Mouse (Mus musculus) neutrophil, adult 83 days (primary cell): ENCODE results near the gene Gm47959. TPM values are rescaled to one million over a fixed set of nuclear protein-coding genes. Genes with fewer than 3 reads are reported as not detected.

Experiments
- total RNA-seq, 2 experiments: library from RNA; stranded (reverse); gene quantifications; one replicate each; pipeline ENCODE4 v1.2.4; 2023

Gene Gm47959
- not detected for total RNA-seq

DNA sequence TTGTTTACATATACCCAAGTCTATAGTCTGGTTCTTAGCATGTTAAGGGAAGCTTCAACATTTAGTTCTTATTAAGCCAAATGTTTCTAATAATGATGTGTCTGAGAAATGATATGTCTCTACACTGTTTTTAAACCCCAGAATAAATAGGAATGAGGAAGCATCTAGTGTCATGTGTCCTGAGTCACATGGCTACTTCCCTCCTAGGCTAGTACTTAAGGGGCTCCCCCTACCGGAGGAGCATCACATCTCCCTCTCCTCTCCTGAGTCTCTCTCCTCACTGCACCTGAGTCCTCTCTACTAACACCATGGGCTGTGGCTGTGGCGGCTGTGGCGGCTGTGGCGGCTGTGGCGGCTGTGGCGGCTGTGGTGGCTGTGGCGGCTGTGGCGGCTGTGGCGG is at the start of gene Gm47959:
TSS of gene Gm47959 (plus strand) at position 243 of the 400 bp plus-strand sequence.

DNA sequence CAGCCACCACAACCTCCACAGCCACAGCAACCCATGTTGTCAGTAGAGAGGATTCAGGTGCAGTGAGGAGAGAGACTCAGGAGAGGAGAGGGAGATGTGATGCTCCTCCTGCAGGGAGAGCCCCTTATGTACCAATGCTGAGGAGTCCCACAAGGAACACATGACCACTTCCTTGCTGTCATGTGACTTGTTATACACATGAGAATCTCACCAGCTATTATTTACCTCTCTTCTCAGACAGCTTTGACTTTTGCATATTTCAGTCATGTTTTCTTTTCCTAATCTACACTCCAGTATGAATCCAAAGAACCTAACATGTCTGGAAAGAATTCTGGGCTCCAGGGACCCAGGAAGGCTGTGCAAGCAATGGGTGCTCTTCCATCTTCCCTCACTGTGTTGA is 44.4 kb upstream of the Gm47959 start, which contains the start of gene Gm7544:
TSS of gene Gm7544 (minus strand) at position 101 of the 400 bp plus-strand sequence.

DNA sequence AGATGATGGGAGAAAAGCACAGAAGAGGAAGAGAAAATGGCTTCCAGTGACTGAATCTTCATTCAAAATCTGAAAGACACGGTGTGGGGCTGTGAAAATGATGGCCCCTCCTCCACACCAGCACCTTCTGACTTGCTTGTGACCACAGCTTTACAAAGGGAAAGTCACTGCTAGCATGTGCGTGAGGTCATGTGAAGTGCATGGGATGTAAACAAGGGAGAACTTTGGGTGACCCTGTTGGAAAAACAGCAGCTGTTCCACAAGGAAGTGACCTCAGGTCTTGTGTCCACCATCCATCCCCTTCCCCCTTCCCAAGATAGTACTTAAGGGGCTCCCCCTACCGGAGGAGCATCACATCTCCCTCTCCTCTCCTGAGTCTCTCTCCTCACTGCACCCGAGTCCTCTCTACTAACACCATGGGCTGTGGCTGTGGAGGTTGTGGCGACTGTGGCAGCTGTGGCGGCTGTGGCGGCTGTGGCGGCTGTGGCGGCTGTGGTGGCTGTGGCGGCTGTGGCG is 40.4 kb upstream of the Gm47959 start, which contains the start of gene Gm47955:
TSS of gene Gm47955 (plus strand) at position 417 of the 516 bp plus-strand sequence.

DNA sequence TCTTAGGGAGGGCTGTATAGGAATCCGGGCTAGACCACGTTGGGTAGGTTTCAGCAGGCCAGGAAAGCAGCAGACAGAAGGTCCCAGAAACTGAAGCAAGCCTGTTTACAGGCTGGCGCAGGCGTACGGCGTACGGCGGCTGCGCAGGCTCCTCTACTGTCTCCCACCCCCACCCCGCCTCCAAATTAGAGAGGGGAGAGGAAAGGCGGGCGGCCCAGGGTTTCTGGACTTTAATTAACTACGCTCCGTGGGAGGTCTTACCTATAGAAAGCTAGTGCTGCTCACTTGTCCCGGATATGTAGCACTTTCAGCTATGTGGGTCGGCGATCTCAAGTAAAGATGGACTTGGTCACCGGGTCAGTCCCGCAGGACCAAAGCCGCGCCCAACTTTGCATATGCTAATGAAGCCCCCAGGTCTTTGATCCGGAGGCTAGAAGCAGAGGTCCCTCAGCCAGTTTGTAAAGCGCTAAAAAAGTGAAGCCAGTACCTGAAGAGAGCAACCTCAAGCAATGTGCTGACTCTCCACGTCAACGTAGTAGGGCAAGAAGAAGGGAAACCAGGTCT is 37.8 kb downstream of the Gm47959 start, which contains the start of gene Slc19a3:
TSS of gene Slc19a3 (minus strand) at position 340 of the 564 bp plus-strand sequence.

DNA sequence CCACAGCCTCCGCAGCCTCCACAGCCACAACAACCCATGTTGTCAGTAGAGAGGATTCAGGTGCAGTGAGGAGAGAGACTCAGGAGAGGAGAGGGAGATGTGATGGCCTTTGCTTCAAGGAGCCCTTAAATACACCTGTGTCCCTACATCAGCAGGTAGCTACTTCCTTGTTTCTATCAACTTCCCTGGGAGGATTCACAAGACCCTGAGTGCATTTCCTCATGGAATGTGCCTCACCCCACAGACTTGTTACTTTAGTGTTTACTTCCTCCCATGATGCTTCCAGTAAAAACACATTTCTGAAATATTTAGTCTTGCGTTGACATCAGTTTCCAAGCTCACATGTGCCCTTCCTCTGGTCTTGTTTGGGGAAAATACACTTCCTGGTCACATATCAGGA is 42.0 kb downstream of the Gm47959 start, which contains the start of gene Krtap28-10:
TSS of gene Krtap28-10 (minus strand) at position 101 of the 400 bp plus-strand sequence.

DNA sequence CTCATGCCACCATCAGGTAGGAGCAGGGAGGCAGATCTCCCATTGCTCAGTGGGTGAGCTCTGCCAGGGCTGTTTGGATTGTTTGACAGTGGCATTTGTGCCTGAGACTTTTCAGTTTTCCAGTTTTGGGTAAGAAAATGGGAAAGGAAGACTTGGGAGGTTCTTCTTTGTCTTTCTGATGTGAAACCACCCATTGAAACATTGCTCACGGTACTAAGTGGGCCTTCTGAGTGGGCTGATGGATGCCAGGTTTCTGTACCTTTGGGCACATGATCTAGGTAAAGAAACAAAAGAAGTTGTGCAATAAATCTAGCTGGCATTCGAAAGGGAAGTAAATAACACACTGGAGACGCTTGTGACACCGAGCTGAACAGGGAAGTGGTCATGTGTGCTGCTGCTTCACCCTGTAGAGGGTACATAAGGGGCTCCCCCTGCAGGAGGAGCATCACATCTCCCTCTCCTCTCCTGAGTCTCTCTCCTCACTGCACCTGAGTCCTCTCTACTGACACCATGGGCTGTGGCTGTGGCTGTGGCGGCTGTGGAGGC is 44.6 kb downstream of the Gm47959 start, which contains the start of gene Gm47969:
TSS of gene Gm47969 (plus strand) at position 51 of the 546 bp plus-strand sequence.

Other genes starting within 250 kb of the Gm47959 start
- gene Tm4sf20, start 232.1 kb upstream of the Gm47959 start, total RNA-seq = not detected
- gene Gm47791, start 229.3 kb upstream of the Gm47959 start, total RNA-seq = not detected
- gene Agfg1, start 161.1 kb upstream of the Gm47959 start, total RNA-seq = 10 to 100 TPM; 48.0 to 50.7 TPM
- not detected for gene A030005L19Rik, start 87.2 kb upstream of the Gm47959 start, total RNA-seq
- gene A030014E15Rik, start 75.6 kb upstream of the Gm47959 start, total RNA-seq = not detected
- gene Gm6217, start 69.1 kb upstream of the Gm47959 start, total RNA-seq = not detected
- gene A030003K21Rik, start 57.2 kb upstream of the Gm47959 start, total RNA-seq = not detected
- not detected for gene Gm7544, start 44.5 kb upstream of the Gm47959 start, total RNA-seq
- gene Gm47955, start 40.3 kb upstream of the Gm47959 start, total RNA-seq = not detected
- not detected for gene Slc19a3, start 37.9 kb downstream of the Gm47959 start, total RNA-seq
- gene Krtap28-10, start 41.9 kb downstream of the Gm47959 start, total RNA-seq = not detected
- not detected for gene Gm47969, start 44.4 kb downstream of the Gm47959 start, total RNA-seq
- gene A030005K14Rik, start 58.8 kb downstream of the Gm47959 start, total RNA-seq = not detected
- not detected for gene Krtap28-13, start 60.4 kb downstream of the Gm47959 start, total RNA-seq
- not detected for gene Ccl20, start 116.2 kb downstream of the Gm47959 start, total RNA-seq
- not detected for gene Daw1, start 159.2 kb downstream of the Gm47959 start, total RNA-seq